ENCODE assay signal across 22 mouse cellular contexts in the genomic region with DNA sequence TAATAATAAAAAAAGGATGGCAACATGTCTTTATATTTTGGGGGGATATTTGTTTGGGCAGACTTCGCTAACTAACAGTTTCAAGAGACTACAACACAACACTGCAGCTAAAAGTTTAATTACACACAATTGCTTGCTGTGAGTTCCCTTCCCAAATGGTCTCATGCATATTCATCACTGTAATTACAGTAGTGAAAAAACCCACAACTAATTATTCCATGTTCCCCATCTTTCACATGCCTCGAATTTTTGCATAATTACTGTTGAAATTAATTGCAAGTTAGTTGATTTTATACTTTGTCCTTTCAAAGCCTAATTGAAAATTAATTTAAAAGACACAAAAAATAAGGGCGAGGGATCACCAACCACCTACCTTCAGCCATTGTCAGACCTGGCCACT.
DNase-seq lines count a peak whose midpoint lies in the region; ATAC-seq lines count a peak whose summit lies in the region.
"Had no signal": no experiment of that assay in that cellular context is flagged by ENCODE, and none has a peak within 500 bp of the region (broad histone marks: within the 10 kb centered on the region; RNA-seq: fewer than 3 reads in every experiment).

No protein-coding gene starts in this region.

- no peaks in the 10 kb centered on the region for H3K9me3 ChIP-seq in forebrain, embryonic 13.5 days (replicated peaks)
- no peaks in the 10 kb centered on the region for H3K9me3 ChIP-seq in forebrain, embryonic 16.5 days (ENCODE audit: control insufficient read depth, low read length)
- no peaks in the 10 kb centered on the region for H3K9me3 ChIP-seq in heart, embryonic 11.5 days (replicated peaks; ENCODE audit: control insufficient read depth, low read length)
- H3K9me3 ChIP-seq: G1E; heart, embryonic 10.5 days; hindbrain, embryonic 12.5 days; hindbrain, embryonic 15.5 days had no signal

- no peak overlapping the region for H3K4me2 ChIP-seq in forebrain, embryonic 13.5 days
- no peak overlapping the region for H3K4me2 ChIP-seq in forebrain, embryonic 16.5 days (ENCODE audit: low read length)
- no peak overlapping the region for H3K4me2 ChIP-seq in heart, embryonic 11.5 days
- H3K4me2 ChIP-seq: hindbrain, embryonic 12.5 days; hindbrain, embryonic 15.5 days had no signal

- no peaks in the 10 kb centered on the region for H3K36me3 ChIP-seq in forebrain, embryonic 13.5 days (ENCODE audit: poor library complexity, severe bottlenecking)
- no peaks in the 10 kb centered on the region for H3K36me3 ChIP-seq in forebrain, embryonic 16.5 days (ENCODE audit: control insufficient read depth, insufficient read depth)
- no peaks in the 10 kb centered on the region for H3K36me3 ChIP-seq in heart, embryonic 11.5 days (ENCODE audit: control insufficient read depth, insufficient read depth, low read length)
- H3K36me3 ChIP-seq: G1E; heart, embryonic 10.5 days; hindbrain, embryonic 12.5 days; hindbrain, embryonic 15.5 days had no signal

- 33% methylated on average over 3 of the region's 3 CpGs for WGBS in forebrain, embryonic 13.5 days
- 18% methylated on average over 3 of the region's 3 CpGs for WGBS in forebrain, embryonic 16.5 days
- 81% methylated on average over 3 of the region's 3 CpGs for WGBS in heart, embryonic 11.5 days (ENCODE audit: insufficient replicate concordance)

- H3K9ac ChIP-seq in forebrain, embryonic 13.5 days: no peak overlapping the region
- H3K9ac ChIP-seq in forebrain, embryonic 16.5 days (replicated peaks; ENCODE audit: low read depth, low read length): no peak overlapping the region
- no peak overlapping the region for H3K9ac ChIP-seq in heart, embryonic 11.5 days (ENCODE audit: low read depth, low read length)
- H3K9ac ChIP-seq: hindbrain, embryonic 12.5 days; hindbrain, embryonic 15.5 days had no signal

- peak; percentile 49 for DNase-seq in retina, postnatal 1 day
- DNase-seq in retina, embryonic 14.5 days (ENCODE audit: low spot score): no peak
- DNase-seq in spleen, adult 18-20 months: no peak
- DNase-seq in right cerebral cortex, postnatal 25 days: no peak
- DNase-seq: adrenal gland, adult 2 months; adrenal gland, postnatal 14 days; B cell, adult 2 months; cerebellum, adult 18-20 months; cerebellum, adult 9-10 months; cerebellum, postnatal 14 days; gastrocnemius, postnatal 10 days; gastrocnemius, postnatal 36 days; heart, adult 2 months had no signal

- ATAC-seq in forebrain, embryonic 13.5 days: peak; percentile 44; the same call in 1 of the 2 replicates
- ATAC-seq in forebrain, embryonic 16.5 days: peak; percentile 57
- ATAC-seq in heart, embryonic 11.5 days (replicated peaks; ENCODE audit: insufficient number of reproducible peaks, low FRiP score, low TSS enrichment): no peak
- ATAC-seq: intestine, postnatal 0 days had no signal

- peaks cover 90% of the 10 kb centered on the region for H3K4me1 ChIP-seq in forebrain, embryonic 13.5 days
- peaks cover 59% of the 10 kb centered on the region for H3K4me1 ChIP-seq in forebrain, embryonic 16.5 days (replicated peaks; ENCODE audit: control insufficient read depth, insufficient read depth, low read length)
- peaks cover 6% of the 10 kb centered on the region for H3K4me1 ChIP-seq in heart, embryonic 11.5 days (ENCODE audit: control insufficient read depth, insufficient read depth, low read length)

- H3K27me3 ChIP-seq in forebrain, embryonic 13.5 days: no peaks in the 10 kb centered on the region
- no peaks in the 10 kb centered on the region for H3K27me3 ChIP-seq in forebrain, embryonic 16.5 days (replicated peaks; ENCODE audit: control insufficient read depth, insufficient read depth, low read length)
- H3K27me3 ChIP-seq in heart, embryonic 11.5 days (ENCODE audit: control insufficient read depth, insufficient read depth, low read length): no peaks in the 10 kb centered on the region
- H3K27me3 ChIP-seq: CH12.LX; hindbrain, embryonic 12.5 days; hindbrain, embryonic 15.5 days had no signal

- H3K27ac ChIP-seq in forebrain, embryonic 13.5 days: peak overlapping the region; percentile 51; the same call in 1 of the 2 replicates
- peak overlapping the region; percentile 20; the same call in 1 of the 2 replicates for H3K27ac ChIP-seq in forebrain, embryonic 16.5 days (ENCODE audit: low read length)
- H3K27ac ChIP-seq in heart, embryonic 11.5 days (ENCODE audit: low read depth, low read length): no peak overlapping the region
- H3K27ac ChIP-seq: heart, adult 2 months; heart, embryonic 10.5 days; hindbrain, embryonic 12.5 days; hindbrain, embryonic 15.5 days had no signal

- no peak overlapping the region for H3K4me3 ChIP-seq in forebrain, embryonic 13.5 days
- H3K4me3 ChIP-seq in forebrain, embryonic 16.5 days (replicated peaks; ENCODE audit: low read length): no peak overlapping the region
- H3K4me3 ChIP-seq in heart, embryonic 11.5 days (ENCODE audit: low read depth, low read length): no peak overlapping the region
- H3K4me3 ChIP-seq: heart, adult 2 months; heart, embryonic 10.5 days; hindbrain, embryonic 12.5 days; hindbrain, embryonic 15.5 days had no signal
